Mouse (Mus musculus) embryo, embryonic 9.5 days (tissue): ENCODE measurements around the gene Emc8.
A peak's percentile ranks its signal among the peaks of the same experiment; 100 is the strongest.

Source experiments
- DNase-seq: peaks from one replicate; pipeline ENCODE4 v3.0.0-alpha.2; 2017; ENCODE audit errors: extremely low spot score

Gene Emc8

DNA sequence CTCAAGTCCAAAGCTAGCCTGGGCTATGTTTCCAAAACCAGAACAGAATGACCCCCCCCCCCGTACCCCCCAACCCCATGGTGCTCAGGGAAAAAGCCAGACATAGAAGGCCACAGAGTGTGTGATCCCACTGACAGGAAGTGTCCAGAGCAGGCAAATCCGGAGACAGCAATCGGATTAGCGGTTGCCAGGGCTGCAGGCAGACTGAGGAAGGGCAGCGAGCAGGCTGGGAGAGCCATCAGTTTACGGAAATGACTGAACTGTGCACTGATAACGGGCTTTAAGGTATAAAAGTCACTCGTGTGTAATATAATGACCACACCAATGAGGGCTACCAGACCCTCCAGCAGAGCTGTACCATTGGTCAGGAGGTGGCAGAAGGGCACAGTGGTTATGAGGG lies 27.1 kb downstream of the Emc8 start:
- no peak for DNase-seq

DNA sequence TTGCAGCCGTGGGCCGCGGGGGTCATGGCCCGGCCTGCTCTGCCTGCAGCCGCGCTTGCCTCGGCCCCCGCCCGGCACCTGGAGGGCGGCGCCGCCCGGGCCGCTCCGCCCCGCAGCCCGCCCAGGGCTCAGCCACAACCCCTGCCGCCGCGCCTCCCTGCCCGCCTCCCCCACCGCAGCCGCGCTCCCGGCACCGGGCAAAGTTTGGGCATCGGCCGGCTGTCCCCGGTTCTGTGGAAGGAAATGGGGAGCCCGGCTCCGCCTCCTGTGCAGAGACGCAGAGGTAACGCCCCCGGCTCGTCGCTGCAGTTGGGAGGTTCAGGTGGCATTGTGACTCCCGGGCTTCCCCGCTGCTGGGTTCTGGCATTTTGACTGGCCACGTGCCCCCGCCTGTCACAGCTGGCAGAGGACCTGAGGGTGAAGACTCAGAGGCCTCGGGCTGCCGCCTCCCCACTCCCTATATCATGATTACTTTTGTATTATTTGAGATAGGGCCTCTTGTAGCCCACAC lies 34.0 kb downstream of the Emc8 start:
- peak; percentile 42 for DNase-seq

DNA sequence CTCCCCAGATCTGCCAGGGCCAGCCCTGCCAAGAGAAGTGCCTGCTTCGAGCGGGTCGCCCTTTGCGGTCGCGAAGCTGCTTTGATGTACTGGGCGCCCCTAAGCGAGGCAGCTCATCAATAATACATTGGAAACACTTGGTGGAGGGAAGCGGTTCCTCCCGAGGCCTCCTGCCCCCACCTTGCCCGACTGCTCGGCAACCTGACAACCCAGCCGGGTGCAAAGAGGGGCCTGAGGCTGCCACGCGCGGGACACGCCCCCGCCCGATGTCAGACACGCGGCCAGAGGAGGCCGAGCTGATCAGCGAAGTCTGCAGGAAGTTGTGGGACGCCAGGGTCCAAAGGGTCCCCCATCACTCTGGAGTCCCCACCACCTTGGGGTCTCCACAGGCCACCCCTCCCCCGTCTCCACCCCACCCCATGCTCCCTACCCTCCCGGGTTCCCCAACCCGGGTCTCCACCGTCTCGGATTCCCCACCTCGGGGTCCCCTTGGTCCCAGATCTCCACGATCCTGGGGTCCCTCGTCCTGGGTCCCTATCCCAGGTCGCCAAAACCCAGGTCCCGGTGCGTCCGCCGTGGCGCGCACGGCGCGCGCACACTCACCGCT lies 34.6 kb downstream of the Emc8 start:
- DNase-seq: no peak

DNA sequence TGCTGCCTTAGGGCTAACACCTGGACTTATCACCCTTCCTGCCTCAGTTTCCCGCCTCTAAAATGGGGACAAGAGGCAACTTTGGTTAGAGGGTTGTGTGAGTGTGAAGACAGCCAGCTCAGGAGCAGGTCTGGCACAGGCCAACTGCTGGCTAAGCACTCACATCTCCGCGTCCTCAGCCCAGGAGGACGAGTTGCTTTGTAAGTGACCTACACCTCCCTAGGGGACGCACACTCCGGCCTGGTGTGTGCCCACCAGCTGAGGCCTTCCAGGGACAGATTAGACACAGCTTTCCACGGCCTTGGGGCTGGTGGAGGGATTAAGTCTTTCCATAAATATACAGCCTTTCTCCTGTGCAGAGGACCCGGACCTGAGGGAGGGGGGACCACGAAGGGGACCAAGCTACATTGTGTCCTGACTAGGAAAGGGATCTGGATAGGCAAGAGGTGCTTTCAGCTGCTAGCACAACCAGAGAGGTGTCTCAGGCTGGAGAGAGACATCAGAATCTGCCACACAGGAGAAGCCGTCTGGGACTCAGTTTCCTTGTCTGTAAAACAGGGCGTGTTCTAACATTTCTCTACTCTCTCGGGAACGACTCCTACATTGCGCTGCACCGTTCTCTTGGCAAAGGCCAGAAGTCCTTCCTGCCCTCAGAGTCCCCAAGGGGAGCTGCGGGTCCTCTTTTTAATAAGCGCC lies 35.3 kb downstream of the Emc8 start:
- DNase-seq: no peak

DNA sequence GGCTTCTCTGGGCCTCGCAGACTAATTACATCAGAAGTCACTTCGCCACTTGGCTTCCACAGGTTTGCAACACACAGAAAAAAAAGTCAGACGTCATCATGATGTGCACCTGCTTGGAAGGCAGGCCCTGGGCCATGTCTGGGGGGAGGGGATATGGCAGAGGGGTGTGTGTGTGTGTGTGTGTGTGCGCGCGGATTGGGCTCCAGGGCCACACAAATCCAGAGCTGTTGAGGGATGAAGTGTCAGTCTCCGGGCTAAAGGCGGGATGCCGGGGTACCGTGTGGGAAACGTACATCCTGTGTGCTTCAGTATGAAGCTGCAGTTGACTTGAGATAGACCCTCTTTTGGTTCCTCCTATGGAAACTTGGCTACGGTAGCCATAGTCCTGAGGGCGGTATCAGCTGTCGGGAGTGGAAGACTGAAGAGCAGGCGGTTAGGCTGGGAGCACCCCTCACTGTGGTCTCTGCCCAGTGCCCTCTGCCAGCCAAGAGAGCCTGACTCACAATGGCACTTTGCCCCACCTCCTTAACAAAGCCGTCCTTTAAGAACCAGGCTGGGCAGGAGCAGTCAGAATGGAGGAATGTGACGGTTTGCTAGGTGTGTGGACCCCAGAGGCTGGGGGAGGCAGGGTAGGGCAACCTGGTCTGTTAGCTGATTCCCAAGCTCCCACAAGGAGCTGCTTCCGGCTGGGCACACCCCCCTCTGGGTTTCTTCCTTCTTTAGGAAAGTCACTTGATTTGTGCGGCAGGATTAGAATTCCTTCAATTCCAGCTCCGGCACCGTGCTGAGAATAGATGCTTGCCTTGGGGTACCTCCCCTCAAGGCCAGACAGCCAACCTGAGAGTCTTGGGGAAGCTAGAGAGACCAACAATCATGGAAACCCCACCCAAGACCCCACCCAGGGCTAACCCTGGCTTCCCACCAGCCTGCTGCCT lies 36.7 kb downstream of the Emc8 start:
- no peak for DNase-seq

DNA sequence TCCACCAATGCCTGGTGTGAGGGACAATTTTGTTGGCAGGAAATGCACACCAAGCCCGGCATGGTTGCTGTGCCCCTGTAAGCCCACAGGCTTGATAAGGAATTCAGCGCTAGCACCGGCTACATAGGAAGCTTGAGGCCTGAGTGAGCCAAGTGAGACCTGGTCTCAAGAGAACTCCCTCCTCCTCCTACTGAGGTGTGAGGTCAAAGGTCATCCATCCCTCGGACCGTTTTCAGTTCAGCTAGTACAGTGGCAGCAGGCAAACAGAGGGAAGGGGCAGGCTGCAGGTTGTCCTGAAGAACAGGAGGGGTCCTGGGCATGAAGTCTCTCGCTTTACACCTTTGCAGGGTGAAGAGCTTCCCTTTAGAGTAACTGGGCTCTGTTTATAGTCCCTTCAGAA lies 37.5 kb downstream of the Emc8 start:
- no peak for DNase-seq

DNA sequence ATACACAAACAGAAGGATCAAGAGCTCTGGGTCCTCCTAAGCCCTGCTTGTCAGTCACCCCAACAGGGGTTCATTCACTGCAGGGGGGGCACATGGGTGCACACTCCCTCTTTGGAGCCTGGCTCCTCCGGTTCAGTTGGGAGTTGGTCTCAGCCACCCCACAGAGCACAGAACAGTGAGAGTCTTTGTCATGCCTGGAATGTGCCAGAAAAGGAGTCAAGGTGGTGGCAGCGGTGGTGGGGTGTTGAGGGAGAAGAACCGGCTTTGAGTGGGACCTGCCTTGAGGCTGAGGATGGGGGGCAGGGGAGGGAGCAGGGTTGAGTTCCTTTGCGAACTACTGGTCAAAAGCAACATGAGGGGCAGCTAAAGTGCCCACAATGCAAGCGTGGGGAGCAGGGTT lies 38.3 kb downstream of the Emc8 start:
- no peak for DNase-seq

DNA sequence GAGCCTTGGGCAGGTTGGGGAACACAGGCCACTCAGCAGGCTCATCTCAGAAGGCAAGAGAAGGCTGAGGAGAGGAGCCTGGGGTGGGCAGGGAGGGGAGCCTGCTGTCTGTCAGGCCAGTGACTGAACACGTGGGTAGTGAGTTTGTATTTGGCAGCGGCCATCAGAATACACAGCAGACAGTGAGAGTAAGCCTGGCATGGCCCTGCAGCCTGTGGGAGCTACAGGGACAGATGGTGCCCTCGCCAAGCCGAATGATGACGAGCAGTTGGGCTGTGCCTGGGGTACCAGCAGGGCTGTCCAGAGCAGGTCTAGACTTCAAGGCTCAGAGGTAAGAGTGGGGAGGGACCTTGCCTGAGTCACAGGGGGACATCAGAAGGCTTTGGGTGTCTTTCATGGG lies 41.1 kb downstream of the Emc8 start:
- DNase-seq: no peak

DNA sequence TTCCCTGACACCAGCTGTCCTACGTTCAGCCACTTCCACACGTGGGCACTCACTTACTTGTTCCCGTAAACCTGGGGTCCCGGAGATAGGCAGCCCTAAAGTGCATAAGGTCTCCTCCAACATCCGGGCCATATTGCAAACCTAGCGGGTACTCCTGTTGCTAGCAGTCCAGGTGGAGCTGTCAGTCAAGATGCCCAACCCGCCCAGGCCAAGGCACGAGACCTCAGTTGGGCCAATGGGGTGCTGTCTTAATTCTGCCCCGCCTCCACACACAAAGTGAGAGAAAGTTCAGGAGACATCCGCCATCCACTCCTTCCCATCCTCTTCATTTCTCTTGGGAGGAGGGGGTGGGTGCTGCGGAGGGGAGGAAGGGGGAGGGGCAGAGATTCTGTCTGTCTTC lies 41.9 kb downstream of the Emc8 start:
- no peak for DNase-seq

DNA sequence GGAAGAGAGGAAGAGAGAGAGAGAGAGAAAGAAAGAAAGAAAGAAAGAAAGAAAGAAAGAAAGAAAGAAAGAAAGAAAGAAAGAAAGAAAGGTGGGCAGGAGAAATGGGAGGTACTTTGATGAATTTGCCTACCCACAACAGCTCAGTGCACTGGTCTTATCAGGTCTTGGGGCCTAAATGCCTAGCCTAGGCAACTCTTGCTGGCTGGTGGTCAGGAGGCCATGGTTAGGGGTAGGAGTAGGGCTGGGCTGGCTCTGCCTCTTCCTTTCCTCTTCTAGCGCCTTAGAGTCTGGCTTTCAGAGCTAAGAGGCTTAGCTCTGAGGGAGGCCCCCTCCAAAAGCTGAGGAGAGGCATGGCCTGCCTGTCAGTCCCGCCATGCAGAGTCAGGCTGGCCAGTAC lies 44.8 kb downstream of the Emc8 start:
- DNase-seq: no peak

DNA sequence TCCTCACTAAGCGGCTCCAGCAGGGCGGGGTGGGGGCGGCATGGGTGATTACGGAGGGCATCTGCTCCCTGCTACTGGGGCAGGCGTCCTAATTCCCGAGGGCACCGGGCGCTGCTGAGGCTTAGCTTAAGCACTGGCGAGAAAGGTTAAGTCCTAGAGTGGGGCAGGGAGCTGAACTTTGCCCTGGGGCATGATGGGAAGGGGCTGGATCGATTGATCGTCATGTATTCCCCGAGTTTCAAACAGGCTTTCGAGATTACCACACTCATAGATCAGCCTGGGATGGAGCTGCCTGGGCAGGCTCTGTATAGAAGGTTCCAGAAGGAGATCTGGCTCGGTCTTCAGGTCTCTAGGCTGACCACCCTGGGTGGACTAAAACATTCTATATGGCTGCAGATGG lies 46.2 kb downstream of the Emc8 start:
- no peak for DNase-seq

DNA sequence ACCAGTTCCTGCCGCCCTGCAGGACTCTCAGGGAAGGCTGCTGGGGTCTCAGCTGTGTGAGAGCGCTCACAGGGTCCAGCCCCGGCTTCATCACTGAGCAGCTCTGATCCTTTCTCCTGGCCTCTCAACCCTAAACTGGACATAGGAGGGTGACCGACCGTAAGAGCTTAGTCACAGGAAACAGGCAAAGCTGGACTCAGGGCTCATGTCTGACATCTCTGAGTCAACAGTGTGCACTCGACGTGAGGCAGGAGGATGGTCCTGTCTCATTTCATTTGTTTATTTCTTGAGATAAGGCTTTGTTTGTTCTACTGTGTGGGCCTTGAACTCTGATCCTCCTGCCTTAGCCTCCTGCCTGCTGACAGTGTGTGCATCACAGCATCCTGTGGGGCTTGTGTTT lies 47.9 kb downstream of the Emc8 start:
- DNase-seq: no peak

DNA sequence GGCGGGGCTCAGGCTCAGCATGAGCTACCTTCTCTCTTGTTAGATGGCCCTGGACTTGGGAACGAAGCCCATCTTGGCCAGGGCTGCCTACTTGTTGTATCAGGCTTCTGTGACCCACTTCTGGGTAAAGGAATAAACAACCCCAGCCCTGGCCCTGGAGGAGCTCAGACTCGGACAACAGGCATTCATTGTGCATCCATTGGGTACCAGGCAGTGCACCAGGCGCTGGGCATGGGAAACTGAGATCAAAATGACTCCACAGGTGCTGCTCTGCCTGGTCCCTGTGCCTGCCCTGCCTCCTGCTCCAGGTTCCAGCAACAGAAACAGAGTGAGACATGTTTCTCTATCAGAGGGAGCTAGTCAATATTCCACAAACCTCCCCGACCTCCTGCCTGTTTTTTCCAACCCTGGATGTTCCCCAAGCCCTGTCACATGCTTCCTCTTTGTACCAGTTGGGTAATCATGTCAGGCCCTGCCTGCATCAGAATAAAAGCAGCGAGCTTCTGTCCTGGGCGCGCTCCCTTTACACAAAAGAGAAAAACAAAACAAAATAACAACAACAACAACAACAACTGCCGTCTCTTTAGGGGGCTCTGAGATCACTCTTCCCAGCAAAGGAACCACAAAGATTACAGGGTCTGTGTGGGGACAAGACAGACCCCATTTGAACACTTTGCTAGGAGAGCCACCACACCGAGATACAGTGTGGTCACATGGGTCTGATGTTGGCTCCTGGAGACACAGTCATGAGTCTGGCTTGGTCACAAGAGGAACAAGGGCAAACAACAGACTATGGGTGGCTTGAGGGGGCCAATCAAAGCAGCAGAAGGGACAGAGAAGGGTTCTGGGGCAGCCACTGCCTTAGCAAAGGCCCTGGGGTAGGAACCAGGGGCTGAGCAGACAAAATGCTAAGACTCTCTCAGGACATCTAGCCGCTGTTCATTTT lies 48.9 kb downstream of the Emc8 start:
- DNase-seq: no peak

DNA sequence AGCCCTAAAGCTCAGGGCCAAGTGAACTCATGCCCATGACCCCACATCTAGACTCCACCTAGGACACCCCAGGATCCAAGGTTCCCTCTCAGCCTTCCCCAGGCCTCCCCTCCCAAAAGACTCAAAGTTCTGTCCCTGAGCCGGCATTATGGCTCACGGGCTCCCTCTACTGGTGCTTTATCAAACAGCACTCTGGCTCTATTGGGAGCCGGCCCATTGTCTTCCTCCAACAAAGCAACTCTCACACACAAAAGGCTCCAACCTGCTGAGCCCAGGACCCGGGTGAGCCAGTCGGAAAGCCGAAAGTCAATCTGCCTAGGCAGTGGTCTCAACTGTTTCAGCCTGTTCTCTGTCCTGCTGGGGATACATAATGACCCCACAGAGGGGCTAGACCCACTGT lies 50.3 kb downstream of the Emc8 start:
- DNase-seq: peak; percentile 89

DNA sequence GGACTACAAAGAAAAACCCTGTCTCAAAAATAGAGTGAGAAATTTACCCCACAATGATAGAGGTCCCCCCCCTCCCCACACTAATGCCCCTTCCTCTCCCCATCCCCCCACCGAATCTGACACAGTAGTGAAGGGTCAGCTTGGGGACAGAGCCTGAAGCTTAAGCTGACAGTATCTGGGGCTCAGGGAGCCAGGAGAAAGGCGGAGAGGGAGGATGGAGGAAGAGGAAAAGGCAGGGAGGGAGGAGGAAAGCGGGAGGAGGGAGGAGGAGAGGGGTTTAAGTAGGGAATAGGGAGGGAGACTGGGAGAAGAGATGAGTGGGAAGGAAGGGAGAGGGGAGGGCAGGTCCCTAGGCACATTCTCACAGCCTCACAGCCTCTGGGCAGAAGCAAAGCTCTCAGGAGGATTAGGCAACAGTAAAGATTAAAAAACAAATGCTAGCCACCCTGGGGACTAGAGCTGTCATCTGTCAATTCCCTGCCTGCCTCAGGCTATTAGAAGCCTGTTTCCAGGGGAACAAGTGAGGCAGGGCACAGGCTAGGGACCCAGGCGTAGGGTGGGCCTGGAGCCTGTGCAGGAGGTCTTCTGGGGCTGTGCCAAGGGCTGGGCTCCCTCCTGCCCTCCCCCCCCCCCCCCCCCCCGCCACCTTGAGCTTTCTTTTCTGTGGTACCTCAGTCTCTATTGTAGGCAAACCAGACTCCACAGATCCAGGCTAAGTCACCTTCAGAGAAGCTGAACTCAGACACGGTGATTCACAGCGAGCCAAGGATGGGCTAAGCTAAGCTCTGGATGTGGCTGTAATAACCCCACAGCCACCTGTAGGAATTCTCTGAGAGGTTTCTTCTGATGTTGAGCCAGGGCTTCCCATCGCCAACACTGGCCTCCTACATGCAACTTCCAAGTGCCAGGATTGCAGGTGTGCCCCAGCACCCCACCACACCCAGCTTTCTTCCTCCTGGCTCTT lies 51.4 kb downstream of the Emc8 start:
- DNase-seq: no peak

DNA sequence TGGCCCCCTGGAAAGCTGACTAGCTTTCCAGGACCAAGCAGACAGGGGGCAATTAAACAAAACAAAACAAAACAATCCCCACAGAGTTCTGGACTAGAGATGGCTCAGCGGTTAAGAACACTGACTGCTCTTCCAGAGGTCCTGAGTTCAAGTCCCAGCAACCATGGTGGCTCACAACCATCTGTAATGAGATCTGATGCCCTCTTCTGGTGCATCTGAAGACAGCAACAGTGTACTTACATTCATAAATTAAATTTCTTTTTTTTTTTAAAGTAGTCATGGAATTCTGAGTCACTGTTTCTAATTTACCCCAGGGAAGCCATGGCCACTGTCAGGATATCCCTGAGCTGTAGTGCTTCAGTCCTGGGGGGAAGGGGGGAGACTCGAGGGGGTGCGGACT lies 53.9 kb downstream of the Emc8 start:
- DNase-seq: no peak

DNA sequence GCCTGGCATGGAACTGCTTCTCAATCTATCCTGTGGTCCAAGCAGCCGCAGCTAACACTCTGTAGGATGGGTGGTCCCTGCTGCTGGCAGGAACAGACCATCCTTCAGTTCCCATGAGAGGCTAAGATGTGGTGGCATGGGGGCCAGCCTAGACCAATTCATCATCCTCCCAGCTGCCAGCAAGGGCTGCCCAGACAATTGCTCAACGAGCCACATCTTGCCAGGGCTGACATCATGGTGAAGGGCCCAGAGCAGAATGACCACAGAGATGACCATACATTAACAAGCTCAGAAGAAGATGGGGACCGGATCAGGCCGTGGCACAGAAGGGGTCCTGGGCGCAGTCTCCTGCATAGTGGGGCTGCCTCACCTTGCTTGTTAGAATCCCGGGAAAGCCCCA lies 57.5 kb downstream of the Emc8 start:
- DNase-seq: no peak

DNA sequence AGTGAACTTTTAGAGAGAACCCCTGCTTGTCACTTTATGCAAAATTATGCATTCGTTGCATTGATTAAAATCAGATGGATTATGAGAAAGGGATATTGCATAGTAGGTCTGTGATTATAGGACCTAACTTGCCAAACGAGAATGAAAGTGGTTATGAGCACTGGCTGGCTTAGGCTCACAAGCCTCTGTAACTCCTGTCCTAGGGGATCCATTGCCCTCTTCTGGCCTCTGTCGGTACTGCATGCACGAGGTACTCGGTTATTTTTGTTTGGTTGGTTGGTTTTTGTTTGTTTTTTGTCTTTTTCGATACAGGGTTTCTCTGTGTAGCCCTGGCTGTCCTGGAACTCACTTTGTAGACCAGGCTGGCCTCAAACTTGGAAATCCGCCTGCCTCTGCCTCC lies 60.5 kb downstream of the Emc8 start:
- DNase-seq: peak; percentile 63

DNA sequence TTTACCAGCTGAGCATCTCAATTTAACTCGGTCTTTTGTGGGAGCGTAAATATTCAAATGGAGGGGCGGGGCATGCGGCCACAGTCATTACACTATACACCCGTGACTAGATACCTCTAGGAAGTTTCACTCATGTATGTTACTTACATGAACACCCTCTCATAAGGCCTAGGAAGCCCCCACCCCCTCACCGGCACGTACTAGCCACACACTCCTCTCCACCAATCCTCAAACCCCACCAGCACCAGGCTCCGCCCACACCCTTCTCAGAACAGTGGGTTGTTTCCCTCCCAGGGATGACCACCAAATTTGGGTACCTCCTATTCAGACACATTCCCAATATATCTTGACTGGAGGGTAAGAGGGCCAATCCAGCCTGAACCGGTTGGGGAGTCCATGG lies 60.9 kb downstream of the Emc8 start:
- DNase-seq: no peak
